Mouse (Mus musculus): ENCODE results near the gene Mecr. TPM values are rescaled to one million over a fixed set of nuclear protein-coding genes. Genes with fewer than 3 reads are reported as not detected.
A peak's percentile ranks its signal among the peaks of the same experiment; 100 is the strongest.
"Not testable (repeated sequence)": the region's sequence is repeated elsewhere in the genome, so short reads cannot be mapped to it uniquely, and the experiment has no call there.

Mecr gene
- polyA plus RNA-seq (2015; fragmentation: Nextera tagmentation; extraction: Ambion mirVana), result 39.0 and 41.3 TPM in 2 replicates

DNA sequence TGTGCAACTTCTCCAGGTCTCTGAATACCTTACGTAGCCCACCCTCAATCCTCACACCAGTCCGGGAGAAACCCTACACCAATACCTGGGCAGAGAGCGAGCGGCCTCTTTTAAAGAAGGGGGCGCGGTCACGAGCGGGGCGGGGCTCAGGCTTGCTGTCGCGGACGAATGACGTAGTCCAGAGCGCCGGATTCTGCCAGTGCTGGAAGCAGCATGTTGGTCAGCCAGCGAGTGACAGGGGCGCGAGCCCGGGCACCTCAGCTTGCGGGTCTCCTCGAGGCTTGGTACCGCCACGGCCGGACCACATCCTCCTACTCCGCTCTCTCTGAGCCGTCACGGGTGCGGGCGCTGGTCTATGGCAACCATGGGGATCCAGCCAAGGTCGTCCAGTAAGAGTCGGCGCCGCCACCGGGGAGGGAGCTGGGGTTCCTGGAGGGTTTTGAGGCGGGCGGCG, at the start of gene Mecr:
Gene Mecr, plus strand, starts transcription at position 181 of the 454 bp plus-strand sequence.
- H3K4me1 ChIP-seq, result peaks cover 15% of the 10 kb centered on the region
- peak; percentile 88 for ATAC-seq
- H3K4me2 ChIP-seq, result peak within 1 kb of the TSS; percentile 97
- peaks cover 24% of the 10 kb centered on the region for H3K27me3 ChIP-seq
- peak within 1 kb of the TSS; percentile 78 for H3K9ac ChIP-seq
- WGBS, result 0% methylated on average over 37 of the region's 37 CpGs
- no peaks in the 10 kb centered on the region for H3K36me3 ChIP-seq (ENCODE audit: poor library complexity, severe bottlenecking)
- H3K9me3 ChIP-seq (replicated peaks), result no peaks in the 10 kb centered on the region
- H3K4me3 ChIP-seq, result peak within 1 kb of the TSS; percentile 95
- H3K27ac ChIP-seq, result no peak within 1 kb of the TSS

DNA sequence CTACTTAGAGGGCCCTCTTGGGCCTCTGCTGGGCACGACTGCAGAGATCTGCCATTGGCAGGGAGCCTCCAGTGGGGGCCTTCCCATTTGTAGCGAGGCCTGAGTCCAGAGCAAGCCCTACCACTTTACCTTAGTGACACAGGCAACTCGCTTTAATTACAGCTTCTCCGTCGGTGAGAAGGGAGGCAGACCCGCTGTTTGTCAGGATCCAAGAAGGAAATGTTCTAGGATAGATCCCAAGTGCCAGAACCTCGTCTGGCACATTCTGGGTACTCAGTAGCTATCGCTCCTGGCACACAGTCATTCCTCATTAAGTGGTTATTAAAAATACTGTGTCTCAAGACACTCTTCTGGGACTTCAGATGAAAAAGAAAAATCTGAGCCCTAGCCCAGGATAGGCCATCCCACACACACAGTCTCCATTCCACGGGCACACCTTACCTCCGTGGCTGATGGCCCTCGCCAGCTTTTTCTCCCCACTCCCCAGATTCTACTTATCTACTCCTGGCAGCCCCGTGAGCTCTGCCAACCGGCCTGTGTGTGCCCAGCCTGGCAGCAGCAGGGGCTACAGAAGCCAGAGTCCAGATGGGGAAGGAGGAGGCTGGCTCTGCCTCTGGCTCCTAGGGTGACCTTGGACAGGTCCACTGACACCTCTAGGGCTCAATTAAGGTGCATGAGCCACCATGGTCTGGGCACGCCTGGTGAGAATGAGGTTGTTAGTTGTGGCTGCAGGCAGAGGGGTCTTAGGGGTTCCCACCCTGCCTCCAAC, 46.8 kb upstream of the Mecr start:
- no peak overlapping the region for H3K4me2 ChIP-seq
- no peaks in the 10 kb centered on the region for H3K27me3 ChIP-seq
- peaks cover 32% of the 10 kb centered on the region; the same call in 1 of the 2 replicates for H3K36me3 ChIP-seq (ENCODE audit: poor library complexity, severe bottlenecking)
- no peaks in the 10 kb centered on the region for H3K9me3 ChIP-seq (replicated peaks)
- no peak overlapping the region for H3K9ac ChIP-seq
- H3K4me3 ChIP-seq, result no peak overlapping the region
- H3K27ac ChIP-seq, result peak overlapping the region; percentile 35
- ATAC-seq, result no peak
- 72% methylated on average over 14 of the region's 14 CpGs for WGBS
- H3K4me1 ChIP-seq, result no peaks in the 10 kb centered on the region

DNA sequence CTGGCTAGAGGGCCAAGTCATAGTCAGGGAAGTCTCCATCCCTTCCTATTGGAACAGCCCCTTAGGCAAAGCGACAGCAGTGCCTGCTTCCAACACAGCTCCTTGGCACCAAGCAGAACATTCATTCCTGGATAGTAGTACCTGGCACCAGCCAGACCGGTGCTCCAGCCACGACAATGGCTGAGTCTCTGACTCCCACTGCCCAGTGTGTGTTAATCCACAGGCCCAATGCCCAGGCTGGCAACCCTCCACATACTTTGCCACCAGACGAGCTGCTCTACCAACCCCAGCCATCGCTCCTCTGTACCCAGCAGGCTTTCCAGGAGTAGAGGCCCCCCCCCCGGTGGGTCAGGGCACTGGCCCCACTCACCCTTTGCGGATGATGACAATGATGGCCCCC, 45.8 kb upstream of the Mecr start:
- Histone ChIP-seq H3K27ac (no peak overlapping the region), H3K4me3 (no peak overlapping the region), H3K36me3 (ENCODE audit: poor library complexity, severe bottlenecking) (peaks cover 37% of the 10 kb centered on the region), H3K9me3 (replicated peaks) (no peaks in the 10 kb centered on the region), H3K9ac (no peak overlapping the region), H3K27me3 (no peaks in the 10 kb centered on the region), H3K4me1 (no peaks in the 10 kb centered on the region), H3K4me2 (no peak overlapping the region)
- ATAC-seq, result no peak
- WGBS, result 65% methylated on average over 7 of the region's 7 CpGs

DNA sequence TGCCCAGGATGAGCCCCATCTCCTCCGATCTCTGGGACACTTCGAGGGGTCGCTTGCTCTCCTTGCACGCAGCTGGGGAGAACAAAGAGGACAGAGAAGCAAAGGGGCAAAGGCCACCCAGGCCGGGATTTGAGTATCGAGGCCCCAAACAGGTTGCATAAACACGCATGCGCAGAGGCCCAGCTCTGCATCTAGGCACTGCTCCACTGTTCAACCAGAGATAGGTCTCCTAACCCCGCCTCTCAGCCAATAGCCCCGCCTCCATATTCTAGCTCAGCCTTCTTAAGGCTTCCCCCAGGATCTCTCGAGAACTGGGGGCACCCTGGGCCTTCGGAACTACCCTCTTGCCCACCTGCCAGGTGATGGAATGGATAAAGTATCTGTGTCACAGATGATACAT, 45.4 kb upstream of the Mecr start:
- peaks cover 41% of the 10 kb centered on the region for H3K36me3 ChIP-seq (ENCODE audit: poor library complexity, severe bottlenecking)
- 54% methylated on average over 12 of the region's 12 CpGs for WGBS
- H3K27ac ChIP-seq, result no peak overlapping the region
- H3K4me3 ChIP-seq, result no peak overlapping the region
- H3K9ac ChIP-seq, result no peak overlapping the region
- no peak overlapping the region for H3K4me2 ChIP-seq
- no peaks in the 10 kb centered on the region for H3K27me3 ChIP-seq
- no peaks in the 10 kb centered on the region for H3K9me3 ChIP-seq (replicated peaks)
- ATAC-seq, result no peak
- no peaks in the 10 kb centered on the region for H3K4me1 ChIP-seq

DNA sequence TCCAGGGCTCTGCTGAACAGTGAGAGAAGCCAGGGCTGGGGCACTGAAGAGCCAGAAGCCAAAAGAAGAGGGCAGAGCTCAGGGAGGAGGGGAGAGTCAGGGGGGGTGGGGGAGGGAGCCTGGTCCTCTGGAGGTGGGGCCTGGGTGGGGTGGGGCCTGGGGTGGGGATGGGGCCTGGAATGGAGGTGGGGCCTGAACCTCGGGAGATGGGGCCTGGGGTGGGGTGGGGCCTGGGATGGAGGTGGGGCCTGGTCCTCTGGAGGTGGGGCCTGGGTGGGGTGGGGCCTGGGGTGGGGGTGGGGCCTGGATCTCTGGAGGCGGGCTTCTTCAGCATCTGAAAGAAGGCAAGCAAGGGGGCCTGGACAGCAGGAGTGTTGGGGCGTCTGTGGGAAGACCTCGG, 44.3 kb upstream of the Mecr start:
- no peaks in the 10 kb centered on the region for H3K9me3 ChIP-seq (replicated peaks)
- no peak overlapping the region for H3K4me3 ChIP-seq
- no peaks in the 10 kb centered on the region for H3K4me1 ChIP-seq
- 26% methylated on average over 3 of the region's 4 CpGs for WGBS
- H3K27ac ChIP-seq, result no peak overlapping the region
- H3K27me3 ChIP-seq, result no peaks in the 10 kb centered on the region
- H3K36me3 ChIP-seq (ENCODE audit: poor library complexity, severe bottlenecking), result peaks cover 35% of the 10 kb centered on the region
- no peak overlapping the region for H3K4me2 ChIP-seq
- H3K9ac ChIP-seq, result no peak overlapping the region
- no peak for ATAC-seq

DNA sequence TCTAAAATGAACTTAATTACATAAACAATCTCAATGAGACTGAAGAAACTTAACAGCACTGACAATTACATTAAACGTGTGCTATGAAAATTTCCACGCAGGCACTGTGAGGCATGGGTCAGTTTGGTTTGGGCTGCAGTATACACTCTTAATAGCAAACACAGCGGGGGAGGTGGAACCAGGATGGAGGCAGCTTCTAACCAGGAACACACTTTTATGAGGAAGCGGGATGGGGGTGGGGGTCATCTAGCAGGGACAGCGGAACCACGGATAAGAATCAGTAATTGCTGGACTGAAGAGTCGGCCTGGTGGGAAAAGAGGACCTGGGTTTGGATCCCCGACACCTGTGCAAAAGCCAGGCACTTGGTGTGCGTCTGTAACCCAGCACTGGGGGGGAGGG, 39.4 kb upstream of the Mecr start:
- no peaks in the 10 kb centered on the region for H3K9me3 ChIP-seq (replicated peaks)
- no peak overlapping the region for H3K9ac ChIP-seq
- peaks cover 27% of the 10 kb centered on the region for H3K36me3 ChIP-seq (ENCODE audit: poor library complexity, severe bottlenecking)
- H3K4me2 ChIP-seq, result no peak overlapping the region
- WGBS, result 84% methylated on average over 9 of the region's 9 CpGs
- H3K4me3 ChIP-seq, result no peak overlapping the region
- H3K27me3 ChIP-seq, result no peaks in the 10 kb centered on the region
- no peaks in the 10 kb centered on the region for H3K4me1 ChIP-seq
- H3K27ac ChIP-seq, result no peak overlapping the region
- no peak for ATAC-seq

DNA sequence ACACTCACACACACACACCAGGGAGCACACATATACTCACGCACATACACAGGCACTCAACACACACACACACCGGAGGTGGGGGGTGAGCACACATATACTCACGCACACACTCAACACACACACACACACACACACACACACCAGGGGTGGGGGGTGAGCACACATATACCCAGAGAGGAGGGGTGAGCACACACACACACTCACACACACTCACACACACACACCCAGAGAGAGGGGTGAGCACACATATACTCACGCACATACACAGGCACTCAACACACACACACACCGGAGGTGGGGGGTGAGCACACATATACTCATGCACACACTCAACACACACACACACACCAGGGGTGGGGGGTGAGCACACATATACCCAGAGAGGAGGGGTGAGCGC, 38.5 kb upstream of the Mecr start:
- H3K27ac ChIP-seq; ATAC-seq; H3K9ac ChIP-seq; H3K4me3 ChIP-seq; H3K9me3 ChIP-seq (replicated peaks); H3K4me1 ChIP-seq; H3K4me2 ChIP-seq; H3K27me3 ChIP-seq: not testable (repeated sequence)
- peaks cover 27% of the 10 kb centered on the region for H3K36me3 ChIP-seq (ENCODE audit: poor library complexity, severe bottlenecking)
- 94% methylated on average over 4 of the region's 6 CpGs for WGBS

DNA sequence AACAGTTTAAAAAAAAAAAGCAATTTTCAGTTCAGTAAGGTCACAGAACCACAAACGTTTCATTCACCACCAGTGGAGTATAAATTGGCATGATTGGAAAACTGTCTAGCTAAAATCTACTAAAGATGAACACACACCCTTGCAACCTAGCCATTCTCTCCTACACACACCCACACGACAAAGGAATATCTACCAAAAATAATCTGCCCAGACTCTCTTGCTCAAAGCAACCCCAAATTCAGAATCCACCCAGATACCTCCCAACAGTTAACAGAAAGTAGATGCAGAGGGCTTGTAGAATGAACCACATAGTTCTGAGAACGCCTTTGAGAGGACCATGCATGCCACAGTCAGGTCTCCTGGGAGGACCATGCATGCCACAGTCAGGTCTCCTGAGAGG, 38.0 kb upstream of the Mecr start:
- Histone ChIP-seq H3K27me3 (no peaks in the 10 kb centered on the region), H3K9ac (no peak overlapping the region), H3K4me3 (no peak overlapping the region), H3K9me3 (replicated peaks) (no peaks in the 10 kb centered on the region), H3K4me1 (no peaks in the 10 kb centered on the region), H3K27ac (no peak overlapping the region), H3K4me2 (no peak overlapping the region), H3K36me3 (ENCODE audit: poor library complexity, severe bottlenecking) (peaks cover 27% of the 10 kb centered on the region)
- no peak for ATAC-seq
- WGBS, result 84% methylated on average over 3 of the region's 3 CpGs

DNA sequence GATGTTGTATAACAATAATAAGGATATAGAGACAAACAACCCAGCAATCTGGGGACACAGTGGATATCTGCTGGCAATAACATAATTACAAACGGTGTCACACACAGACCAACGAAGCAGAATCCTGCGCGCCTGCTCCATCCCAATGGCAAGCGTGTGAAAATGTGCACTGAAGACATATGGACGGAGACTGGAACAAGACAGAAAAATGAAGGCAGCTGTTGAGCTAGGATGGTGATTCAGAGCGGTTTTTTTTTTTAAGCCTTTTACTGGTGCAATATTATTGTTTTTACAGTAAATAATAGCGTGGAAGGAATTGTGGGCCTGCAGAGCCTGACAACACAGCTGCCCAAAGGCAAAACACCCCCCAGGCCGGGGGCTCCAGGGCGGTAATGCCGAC, 30.8 kb upstream of the Mecr start:
- H3K4me1 ChIP-seq, result no peaks in the 10 kb centered on the region
- no peak overlapping the region for H3K4me2 ChIP-seq
- peaks cover 12% of the 10 kb centered on the region for H3K36me3 ChIP-seq (ENCODE audit: poor library complexity, severe bottlenecking)
- WGBS, result 81% methylated on average over 11 of the region's 11 CpGs
- no peak overlapping the region for H3K4me3 ChIP-seq
- no peaks in the 10 kb centered on the region for H3K9me3 ChIP-seq (replicated peaks)
- ATAC-seq, result no peak
- no peaks in the 10 kb centered on the region for H3K27me3 ChIP-seq
- no peak overlapping the region for H3K9ac ChIP-seq
- H3K27ac ChIP-seq, result peak overlapping the region; percentile 35; the same call in 1 of the 2 replicates

DNA sequence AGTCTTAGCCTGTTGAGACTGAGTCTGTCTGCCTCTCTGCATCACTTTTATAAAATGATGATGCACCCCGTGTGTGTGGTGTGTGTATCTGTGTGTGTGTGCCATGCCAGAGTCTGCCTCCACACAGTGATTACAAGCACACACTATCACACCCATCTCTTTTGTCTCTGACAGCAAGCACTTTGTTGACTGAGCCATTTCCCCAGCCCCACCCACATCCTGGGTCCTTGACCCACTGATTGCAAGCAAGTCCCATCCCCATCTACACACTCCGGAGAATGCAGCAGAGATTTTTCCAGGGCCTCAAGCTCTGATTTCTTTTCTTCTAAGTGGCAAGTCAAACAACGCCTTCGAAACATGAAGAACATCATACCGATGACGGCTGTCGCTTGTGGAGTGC, 29.5 kb upstream of the Mecr start:
- H3K9me3 ChIP-seq (replicated peaks), result no peaks in the 10 kb centered on the region
- 96% methylated on average over 7 of the region's 7 CpGs for WGBS
- no peaks in the 10 kb centered on the region for H3K4me1 ChIP-seq
- H3K4me3 ChIP-seq, result no peak overlapping the region
- H3K27ac ChIP-seq, result no peak overlapping the region
- ATAC-seq, result no peak
- H3K9ac ChIP-seq, result no peak overlapping the region
- no peaks in the 10 kb centered on the region for H3K27me3 ChIP-seq
- peaks cover 8% of the 10 kb centered on the region for H3K36me3 ChIP-seq (ENCODE audit: poor library complexity, severe bottlenecking)
- H3K4me2 ChIP-seq, result no peak overlapping the region

DNA sequence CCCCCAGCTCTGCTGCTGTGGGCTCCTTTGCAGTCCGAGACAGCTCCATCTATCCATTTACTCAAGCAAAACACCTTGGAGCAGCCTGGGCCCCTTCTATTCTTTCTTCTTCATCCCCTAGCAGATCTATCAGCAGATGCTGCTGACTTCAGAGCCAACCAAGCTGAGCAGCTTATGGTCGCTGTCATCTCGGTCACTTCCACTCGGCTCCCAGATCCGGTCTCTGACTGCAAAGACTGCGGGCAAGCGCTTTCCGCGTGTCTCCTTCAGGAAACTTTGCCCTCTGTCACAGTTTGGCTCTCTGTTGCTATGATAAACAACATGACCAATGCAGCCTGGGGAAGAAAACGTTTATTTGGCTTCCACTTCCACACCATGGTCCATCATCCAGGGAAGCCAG, 28.4 kb upstream of the Mecr start:
- Histone ChIP-seq H3K9ac (no peak overlapping the region), H3K9me3 (replicated peaks) (no peaks in the 10 kb centered on the region), H3K27ac (no peak overlapping the region), H3K4me1 (no peaks in the 10 kb centered on the region), H3K27me3 (no peaks in the 10 kb centered on the region), H3K4me3 (no peak overlapping the region), H3K4me2 (no peak overlapping the region), H3K36me3 (ENCODE audit: poor library complexity, severe bottlenecking) (peaks cover 19% of the 10 kb centered on the region)
- 86% methylated on average over 10 of the region's 10 CpGs for WGBS
- no peak for ATAC-seq

DNA sequence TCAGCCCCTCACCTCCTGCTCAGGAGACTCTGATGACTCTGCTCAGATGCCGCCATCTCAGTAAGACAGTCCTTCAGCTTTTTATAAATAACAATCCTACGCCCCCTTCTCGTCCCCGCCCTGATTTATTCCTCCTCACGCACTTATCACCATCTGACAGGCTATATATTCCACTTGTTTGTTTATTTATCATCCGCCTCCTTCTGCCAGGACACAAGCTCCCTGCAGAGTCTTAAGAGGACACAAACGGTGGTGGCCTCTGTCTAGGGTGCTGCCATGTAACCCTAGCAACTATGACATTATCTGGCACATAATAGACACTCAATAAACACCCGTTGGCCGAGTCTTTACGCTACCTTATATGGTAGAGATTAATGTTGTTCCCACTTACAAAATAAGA, 27.5 kb upstream of the Mecr start:
- ATAC-seq, result no peak

DNA sequence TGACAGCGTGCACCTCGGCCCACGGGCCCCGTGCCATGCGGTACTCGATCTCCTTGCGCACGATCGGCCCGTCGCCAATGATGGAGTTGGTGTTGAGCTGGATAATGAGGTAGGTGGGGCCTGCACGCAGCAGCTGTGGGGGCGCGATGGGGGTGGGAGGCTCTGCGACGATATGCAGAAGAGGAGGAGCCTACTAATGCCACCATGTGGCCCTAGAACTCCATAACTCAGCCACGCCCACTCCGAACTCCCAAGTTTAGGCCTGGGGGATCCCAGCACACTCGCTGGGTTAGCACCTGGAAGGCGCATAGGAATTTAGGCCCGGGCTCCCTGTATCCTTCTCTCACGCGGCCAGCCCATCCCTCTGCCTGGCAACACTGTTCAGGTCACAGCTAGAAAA, 24.3 kb upstream of the Mecr start:
- WGBS, result 67% methylated on average over 23 of the region's 23 CpGs
- Histone ChIP-seq H3K27ac (no peak overlapping the region), H3K36me3 (ENCODE audit: poor library complexity, severe bottlenecking) (peaks cover 21% of the 10 kb centered on the region), H3K9ac (no peak overlapping the region), H3K4me2 (no peak overlapping the region), H3K9me3 (replicated peaks) (no peaks in the 10 kb centered on the region), H3K4me1 (peaks cover 19% of the 10 kb centered on the region), H3K27me3 (no peaks in the 10 kb centered on the region), H3K4me3 (no peak overlapping the region)
- ATAC-seq, result no peak

More for the DNA sequence above, 27.5 kb upstream of the Mecr start:
- no peak overlapping the region for H3K9ac ChIP-seq
- no peak overlapping the region for H3K4me3 ChIP-seq
- peaks cover 26% of the 10 kb centered on the region for H3K36me3 ChIP-seq (ENCODE audit: poor library complexity, severe bottlenecking)
- H3K4me1 ChIP-seq, result peaks cover 4% of the 10 kb centered on the region
- no peak overlapping the region for H3K27ac ChIP-seq
- H3K9me3 ChIP-seq (replicated peaks), result no peaks in the 10 kb centered on the region
- no peaks in the 10 kb centered on the region for H3K27me3 ChIP-seq
- no peak overlapping the region for H3K4me2 ChIP-seq
- WGBS, result 86% methylated on average over 10 of the region's 10 CpGs
